Mouse (Mus musculus) ZHBTc4 (cell line): ENCODE data around the gene A4gnt.
A peak's percentile ranks its signal among the peaks of the same experiment; 100 is the strongest.
"Not testable (repeated sequence)": the region's sequence is repeated elsewhere in the genome, so short reads cannot be mapped to it uniquely, and the experiment has no call there.

Source experiments
- DNase-seq: peaks from one replicate; pipeline ENCODE4 v3.0.0-alpha.2; 2011; ENCODE audit warnings: low read depth, low spot score

The A4gnt gene

DNA sequence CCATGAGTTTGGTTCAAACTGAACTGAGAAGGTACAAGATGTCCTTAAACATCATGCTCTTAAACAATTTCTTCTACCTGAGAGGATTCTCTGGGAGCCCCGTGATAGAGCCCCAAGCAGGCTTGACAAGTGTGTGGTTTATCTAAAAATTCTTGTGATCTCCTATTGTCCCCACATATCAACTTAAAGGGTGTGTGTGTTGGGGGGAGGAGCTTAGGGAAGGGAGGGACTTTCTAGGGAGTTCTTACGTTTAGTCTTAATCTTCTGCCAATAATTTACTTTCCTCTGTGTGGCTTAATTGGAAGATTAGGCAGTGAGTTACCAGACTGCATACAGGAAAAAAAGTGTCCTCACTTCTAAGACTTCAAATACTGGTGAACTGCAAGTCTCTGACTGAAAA lies at the start of gene A4gnt:
TSS of gene A4gnt (plus strand) at position 301 of the 400 bp plus-strand sequence.
- DNase-seq: no peak

DNA sequence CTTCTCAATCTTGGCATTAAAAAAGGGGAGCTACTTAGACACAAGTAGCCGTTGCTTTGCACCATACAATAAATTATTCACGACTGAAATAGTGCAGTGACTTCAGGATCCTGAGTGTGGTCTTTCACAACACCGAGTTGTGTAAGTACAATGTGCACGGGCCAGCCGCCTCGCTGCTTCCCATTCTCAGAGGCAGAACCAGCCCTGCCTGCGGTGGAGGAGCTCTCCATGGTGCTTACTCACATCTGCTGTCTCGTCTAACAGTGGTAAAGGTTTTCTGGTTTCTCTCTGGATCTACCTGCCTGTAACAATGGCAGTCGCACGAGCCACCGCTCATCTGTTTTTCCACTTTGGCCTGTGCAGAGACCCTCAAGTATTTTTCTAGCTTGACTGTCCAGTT lies 48.6 kb upstream of the A4gnt start:
- peak; percentile 81 for DNase-seq

DNA sequence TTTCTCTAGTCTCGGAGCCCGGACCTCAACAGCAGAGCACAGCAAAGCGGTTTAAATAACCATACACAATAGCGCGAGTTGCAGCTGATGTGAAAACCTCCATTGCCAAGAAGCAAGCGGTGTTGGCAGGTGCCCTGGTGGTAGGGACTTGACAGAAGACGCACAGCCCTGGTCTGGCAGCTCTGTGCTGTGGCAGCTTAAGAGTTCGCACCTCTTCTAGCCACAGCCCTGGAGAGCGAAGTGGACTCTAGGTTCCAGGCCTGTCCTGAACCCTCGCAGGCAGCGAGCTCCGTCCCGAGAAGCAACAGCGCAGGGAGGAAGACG lies 44.3 kb upstream of the A4gnt start:
- no peak for DNase-seq

DNA sequence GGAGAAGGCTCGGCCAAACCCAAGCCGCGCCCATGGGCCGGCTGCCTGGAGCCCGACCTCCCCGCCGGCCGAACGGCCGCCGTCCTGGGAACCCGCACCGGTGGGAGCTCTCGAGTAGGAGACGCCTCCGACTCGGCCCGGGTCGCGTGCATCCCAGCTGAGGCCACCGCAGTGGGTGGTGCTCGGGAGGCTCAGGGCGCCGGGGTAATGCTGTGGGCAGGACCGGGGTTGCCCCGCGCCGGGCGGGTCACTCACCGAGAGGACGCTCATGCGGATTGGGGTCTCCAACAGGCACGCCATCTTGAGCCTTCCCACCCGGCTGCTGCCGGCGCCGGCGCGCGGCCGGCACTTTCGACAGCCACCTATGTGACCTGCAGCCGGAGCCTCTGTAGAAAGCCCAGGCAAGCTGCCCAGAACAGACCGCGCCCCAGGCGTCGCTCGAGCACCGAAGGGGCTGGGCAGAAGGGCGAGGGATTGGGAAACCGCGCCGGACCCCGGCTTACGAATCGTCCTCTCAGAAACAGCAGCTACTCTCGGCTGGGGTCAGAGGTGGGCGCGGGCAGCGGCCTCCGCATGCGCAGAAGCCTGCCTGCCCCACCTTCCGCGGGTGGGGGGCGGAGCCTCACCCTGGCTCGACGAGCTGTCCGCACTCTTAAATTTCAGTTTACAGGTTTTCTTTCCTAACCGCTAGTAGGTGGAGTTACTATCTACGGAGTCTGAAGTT lies 43.8 kb upstream of the A4gnt start, which contains the start of gene Armc8:
TSS of gene Armc8 (minus strand) at position 553 of the 724 bp plus-strand sequence.
- peak; percentile 94 for DNase-seq

DNA sequence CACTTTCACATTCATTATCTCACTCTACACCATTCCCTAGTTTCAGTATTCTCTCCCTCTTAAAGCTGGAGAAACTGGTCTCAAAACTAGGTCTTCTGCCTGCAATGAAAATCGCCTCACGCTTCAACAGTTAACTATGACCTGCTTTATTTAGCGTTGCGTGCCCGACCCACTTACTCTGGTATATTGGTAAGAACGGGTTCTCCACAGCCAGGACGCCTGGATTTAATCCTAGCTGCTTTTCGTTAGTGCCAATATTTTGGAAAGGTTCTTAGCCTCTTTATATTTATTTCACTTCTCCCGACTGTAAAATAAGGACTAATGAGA lies 43.3 kb upstream of the A4gnt start:
- no peak for DNase-seq

DNA sequence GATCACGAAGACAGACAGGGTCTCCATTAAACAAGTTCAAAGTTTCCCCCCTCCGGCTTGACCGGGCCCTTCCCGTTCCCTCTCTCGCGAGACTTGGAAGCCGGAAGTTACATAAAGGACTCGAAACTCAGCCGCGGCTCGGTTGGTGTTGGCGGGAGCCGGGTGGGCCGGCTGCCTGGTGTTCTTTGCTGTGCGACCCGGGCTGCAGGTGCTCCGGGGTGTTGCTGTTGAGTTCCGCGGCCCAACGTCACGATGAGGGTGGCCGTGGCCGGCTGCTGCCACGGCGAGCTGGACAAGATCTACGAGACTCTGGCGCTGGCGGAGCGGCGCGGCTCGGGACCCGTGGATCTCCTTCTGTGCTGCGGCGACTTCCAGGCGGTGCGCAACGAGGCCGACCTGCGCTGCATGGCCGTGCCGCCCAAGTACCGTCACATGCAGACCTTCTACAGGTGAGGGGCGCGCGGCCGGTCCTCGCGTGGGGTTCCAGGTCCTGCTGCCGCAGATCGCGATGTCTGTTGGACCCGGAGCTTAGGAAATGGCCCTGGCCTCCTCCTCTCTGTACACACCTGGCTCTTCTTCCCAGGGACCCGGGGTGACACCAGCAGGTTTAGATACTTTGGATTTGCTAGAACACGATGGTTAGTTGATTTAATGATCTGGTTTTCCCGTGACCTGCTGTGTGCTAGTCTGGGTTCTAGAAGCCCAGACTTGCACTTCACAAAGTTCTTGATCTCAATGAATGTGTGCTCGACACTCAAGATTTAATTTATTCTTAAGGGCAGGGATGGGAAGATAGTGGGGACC lies 36.4 kb upstream of the A4gnt start, which contains the start of gene Dbr1:
TSS of gene Dbr1 (plus strand) at position 123 of the 804 bp plus-strand sequence.
- peak; percentile 97 for DNase-seq

DNA sequence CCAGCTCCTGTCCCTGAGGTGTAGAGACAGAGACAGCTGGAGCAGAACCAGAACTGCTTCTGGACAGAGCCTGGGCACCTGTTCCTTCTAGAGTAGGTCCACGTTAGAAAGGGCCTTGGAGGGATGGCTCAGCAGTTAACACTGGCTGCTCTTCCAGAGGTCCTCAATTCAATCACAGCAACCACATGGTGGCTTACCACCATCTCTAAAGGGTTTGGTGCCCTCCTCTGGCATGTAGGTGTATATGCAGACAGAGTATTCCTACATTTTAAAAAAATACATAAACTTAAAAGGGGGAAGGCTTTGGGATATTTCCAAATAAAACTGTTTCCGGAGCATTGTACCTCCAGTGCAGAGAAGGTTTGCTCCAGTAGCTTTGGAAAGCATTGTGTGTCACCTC lies 31.6 kb upstream of the A4gnt start:
- peak; percentile 77 for DNase-seq

DNA sequence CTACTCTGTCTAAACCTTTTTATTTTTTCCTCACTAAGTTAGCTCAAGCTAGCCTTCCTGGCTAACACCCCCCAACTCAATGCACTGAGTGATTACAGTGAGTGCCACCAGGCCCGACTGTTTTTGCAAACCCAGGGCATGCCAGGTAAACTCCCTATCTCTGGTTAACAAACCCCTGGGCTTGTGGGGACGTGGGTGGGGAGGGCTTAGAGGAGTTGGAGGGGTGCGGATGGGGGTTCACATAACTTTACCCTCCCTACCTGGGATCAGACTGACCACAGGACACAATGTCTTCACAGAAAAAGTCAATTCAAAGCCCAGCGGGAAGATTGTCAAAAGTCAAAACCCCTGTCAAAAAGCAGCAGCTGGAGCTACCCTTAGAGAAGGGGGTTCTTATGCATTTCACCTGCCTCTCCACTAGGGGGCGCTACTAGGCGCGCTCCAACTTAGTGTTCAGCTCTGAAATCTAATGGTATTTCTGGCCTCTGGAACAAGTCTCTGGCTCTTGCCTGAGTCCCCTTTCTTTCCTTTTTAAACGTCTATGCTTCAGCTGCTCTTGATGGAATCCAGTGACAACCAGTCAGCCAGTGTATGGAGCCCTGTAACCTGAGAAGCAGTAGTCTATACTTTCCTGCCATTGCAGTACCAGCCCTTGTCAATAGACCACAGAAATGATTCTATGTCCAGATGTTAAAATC lies 24.6 kb upstream of the A4gnt start:
- DNase-seq: peak; percentile 79

DNA sequence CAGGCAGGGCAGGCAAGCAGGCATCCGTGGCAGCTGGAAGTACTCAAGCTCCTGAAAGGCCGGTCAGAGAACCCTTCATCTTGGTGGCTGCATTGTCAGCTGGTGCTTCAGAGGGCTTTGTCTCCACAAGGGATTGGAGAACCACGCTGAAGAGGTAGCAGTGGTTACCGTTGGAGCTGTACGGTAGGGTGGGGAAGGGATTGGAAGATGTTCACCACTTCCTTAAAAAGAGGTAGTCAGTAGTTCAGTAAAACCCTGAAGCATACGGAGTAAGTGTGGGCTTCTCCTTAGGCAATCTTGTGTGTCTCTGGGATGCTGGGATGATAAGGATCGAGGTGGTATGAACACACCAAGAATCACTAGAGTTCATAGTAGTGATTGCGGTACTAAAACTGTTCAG lies 21.2 kb upstream of the A4gnt start:
- DNase-seq: peak; percentile 35

DNA sequence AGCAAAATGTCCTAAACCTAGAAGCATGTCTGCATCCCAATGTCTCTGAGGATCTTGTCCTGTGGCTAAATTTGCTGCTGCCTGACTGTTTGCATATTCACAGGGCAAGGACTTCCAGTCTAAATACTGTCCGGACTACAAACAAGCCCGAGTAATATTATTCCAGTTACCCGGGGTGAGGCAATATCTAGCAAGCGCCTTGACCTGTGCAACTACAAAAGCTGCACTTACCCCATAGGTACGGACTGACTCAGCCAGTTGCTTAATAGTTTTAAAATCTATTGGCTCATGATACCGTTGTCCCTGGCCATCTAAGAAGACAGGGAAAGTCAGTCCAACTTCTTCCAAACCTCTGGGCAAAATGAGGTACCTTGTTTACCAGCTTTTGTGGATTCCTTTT lies 13.2 kb upstream of the A4gnt start:
- DNase-seq: not testable (repeated sequence)

DNA sequence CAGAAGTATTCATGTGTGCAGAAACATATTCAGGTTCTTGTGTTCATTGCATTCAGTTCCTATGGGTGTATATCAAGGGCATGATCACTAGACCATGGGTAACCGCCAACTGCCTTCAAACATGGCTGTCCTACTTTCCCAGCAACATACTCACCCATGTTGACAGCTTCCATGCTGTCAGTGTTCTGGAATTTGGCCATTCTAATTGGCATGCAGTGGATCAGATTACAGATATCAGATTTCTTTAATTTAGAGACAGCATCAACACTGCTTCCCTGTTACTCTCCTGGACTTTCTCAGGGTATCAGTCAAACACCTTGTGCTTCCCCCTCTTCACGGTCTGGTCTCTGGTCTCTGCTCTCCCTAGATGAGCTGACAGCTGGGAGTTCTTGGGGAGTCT lies 8.7 kb upstream of the A4gnt start:
- DNase-seq: no peak

DNA sequence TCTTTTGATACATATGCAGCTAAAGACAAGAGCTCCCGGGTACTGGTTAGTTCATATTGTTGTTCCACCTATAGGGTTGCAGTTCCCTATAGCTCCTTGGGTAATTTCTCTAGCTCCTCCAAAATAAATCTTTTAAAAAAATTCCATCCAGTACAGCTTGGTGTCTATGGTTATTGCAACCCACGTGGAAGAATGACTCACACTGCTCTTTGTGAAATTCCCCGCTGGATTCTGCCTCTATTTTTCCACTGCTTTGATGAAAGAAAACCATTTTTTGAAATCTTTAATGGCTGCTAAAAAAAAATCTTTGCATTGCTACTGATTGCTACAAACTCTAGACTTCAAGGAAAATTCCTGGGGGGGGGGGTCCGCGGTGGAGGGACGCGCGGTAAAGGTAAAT lies 7.4 kb downstream of the A4gnt start:
- DNase-seq: no peak

DNA sequence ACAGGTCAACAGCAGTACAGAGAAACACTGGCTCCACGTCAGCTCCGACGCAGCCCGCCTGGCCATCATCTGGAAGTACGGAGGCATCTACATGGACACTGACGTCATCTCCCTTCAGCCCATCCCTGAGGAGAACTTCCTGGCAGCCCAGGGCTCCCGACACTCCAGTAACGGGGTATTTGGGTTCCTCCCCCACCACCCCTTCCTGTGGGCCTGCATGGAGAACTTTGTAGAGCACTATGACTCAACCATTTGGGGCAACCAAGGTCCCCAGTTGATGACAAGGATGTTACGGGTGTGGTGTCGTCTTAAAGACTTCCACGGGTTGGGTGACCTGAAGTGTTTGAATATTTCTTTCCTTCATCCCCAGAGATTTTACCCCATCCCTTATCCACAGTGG lies 7.9 kb downstream of the A4gnt start:
- DNase-seq: no peak

DNA sequence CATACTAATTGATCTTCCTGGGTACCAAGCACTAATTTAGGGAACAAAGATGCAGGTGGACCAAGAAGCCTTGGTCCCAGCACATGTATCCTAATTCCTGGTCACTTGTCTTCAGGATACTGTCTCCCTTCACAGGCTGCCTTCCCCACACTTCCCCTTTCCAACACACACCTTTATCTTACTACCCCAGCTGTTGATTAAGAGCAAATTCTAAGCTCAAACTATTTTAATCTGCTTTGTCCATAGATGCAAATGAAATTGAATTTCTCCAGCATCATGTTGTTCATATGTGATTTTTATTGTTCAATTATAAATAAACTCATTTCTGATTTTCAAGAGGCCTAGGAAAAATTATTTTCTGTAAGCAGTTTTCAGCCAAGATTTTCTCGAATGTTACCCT lies 9.7 kb downstream of the A4gnt start:
- no peak for DNase-seq

DNA sequence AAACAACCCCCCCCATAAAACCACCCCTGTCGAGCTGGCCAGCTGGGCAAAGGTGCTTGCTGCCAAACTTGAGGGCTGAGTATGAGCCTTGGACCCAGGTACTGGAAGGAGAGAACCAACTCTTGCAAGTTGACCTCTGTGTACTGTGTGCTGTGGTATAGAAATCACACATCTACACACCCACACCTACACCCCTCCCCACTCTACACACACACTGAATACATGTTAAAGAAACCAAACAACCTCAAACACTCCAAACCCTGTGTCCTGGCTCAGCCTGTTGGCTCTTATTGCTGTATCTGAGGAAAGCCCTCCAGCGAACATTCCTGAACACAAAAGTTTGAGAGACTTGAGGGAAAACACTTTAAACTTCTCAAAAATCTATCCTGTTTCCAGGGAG lies 10.7 kb downstream of the A4gnt start:
- no peak for DNase-seq

DNA sequence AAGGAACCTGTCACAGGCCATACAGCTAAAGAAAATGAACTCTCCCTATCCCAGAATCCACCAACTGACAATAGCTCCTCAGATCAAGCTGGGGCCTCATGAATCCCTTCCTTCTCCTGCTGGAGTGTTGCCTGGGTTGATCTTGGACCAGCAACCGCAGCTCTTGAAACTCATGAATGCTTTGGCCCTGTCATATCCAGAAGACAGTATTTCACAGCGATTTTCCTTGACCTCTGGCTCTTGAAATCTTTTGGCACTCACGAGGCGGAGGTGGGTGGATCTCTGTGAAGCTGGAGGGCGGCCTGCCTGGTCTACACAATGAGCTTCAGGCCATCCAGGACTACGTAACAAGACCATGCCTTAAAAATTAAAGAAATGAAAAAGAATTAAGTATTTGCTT lies 11.8 kb downstream of the A4gnt start:
- DNase-seq: no peak

DNA sequence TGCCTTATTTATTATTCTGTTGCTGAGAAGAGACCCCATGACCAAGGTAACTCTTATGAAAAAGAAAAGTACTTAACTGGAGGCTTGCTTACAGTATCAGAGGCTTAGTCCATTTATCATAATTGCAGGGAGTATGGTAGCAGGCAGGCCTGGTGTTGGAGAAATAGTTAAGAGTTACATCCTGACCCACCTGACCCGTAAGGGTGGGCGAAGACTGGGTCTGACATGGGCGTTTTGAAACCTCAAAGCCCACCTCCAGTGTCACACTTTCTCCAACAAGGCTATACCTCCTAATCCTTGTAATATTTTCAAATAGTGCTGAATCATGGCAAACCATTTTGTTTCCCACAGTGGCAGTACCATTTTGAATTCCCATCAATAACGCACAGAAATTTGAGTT lies 16.3 kb downstream of the A4gnt start:
- no peak for DNase-seq

DNA sequence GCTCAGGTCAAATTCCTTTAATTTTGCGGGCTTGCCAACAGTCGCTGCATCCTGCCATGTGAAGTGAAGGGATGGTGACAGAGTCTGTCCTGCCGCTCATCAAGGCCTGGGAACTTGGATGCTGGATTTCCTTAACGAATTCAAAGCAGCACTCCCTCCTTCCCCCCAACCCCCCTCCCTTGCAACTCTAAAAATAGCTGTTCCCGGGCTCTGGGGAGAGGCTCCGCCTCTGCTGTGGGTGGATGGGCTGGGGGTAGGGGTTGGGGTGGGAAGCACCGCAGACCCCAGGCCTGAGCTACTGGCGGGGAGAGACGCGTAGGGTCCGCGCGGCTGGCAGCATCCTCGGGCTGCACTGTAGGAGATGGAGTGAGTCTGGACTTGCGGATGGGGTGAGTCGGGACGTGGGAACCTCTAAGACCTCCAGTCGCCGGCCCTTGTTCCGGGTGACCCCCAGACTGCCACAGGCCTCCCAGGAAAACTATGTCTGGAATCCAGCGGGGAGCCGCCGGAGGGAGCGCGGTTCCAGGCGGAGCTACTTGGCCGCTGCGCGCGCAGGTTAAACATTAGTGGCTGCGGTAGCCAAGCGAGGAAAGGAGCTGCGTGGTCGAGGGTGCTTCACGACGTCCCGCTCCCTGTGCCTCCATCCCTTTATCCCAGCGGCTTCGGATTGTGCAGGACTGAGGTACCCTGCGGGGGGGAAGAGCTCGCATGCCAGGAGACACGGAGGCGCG lies 17.1 kb downstream of the A4gnt start, which contains the start of gene Dzip1l:
TSS of gene Dzip1l (plus strand) at position 216 of the 731 bp plus-strand sequence.
- DNase-seq: peak; percentile 84

DNA sequence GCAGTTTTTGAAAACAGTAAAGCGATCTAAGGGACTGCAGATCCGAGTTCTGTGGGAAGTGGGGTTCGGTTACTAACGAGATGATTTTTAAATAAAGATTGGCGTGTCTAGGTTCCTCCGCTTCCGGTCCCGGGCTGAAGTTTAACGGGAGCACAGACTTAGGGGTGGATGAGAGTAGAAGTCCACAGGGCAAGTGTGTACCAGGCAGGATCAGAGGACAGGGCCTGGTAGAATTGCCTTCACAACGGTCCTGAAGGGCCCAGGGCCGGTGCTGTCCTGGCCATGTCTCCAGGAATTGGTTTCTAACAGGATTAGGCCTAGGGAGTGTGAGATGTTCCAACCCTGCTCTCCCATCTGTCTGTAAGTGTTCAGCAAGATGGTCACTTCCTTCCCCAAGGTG lies 17.8 kb downstream of the A4gnt start:
- DNase-seq: peak; percentile 17

DNA sequence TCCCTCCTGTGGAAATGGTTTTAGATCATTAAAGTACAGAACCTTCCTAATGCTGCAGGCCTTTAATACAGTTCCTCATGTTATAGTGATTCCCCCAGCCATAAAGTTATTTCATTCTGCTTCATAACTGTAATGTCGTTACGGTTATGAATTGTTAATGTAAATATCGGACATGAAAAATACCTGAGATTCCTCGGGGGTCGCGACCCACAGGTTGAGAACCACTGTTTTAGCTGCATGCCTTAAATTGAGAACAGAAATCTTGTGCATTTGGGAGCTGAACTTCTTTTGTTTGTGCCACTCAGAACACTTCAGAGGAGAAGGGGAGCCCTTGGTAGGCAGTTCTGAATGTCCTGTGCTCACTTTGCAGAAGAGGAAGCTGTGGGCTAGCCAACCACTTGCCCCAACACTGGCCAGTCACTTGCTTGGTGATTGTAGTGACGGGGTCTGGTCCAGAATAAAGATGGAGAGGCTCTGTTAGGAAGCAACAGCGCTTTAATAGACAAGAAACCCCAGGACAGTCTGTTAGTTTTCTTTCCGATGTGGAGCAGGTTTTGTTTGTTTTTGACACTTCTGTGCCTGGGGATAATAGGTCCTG lies 18.3 kb downstream of the A4gnt start:
- no peak for DNase-seq

DNA sequence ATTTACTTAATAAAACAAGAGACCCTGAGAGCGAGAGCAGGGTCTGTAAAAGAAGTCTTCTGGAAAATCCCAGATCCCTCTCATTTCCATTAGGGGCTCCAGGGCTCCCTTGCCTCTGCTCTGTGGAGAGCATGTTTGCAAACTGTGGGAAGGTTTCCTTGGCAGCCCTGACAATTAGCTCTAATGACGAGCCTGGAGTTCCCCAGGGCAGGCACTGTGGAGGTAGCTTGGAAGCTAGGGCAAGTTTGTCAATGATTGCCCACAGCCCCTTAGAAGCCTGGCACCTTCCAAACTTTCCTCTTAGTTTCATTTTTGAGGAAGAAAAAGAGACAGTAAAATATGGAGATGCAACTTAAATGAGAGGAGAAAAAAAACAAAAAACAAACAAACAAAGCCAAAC lies 19.5 kb downstream of the A4gnt start:
- DNase-seq: no peak
